Mouse (Mus musculus) cerebellum, adult 2 months (tissue): ENCODE data around the gene Psapl1.

Experiments used
- CTCF ChIP-seq: fragments of 200-500 bp; IDR thresholded peaks from 2 replicates; pipeline ENCODE4 v1.5.1; 2011; ENCODE audit warnings: low read depth, mild to moderate bottlenecking, control low read depth, low read length, moderate library complexity, borderline replicate concordance; ENCODE audit not compliant: insufficient read depth
- POLR2A ChIP-seq: fragments of 200-500 bp; IDR thresholded peaks from 2 replicates; pipeline ENCODE4 v1.6.1; 2011; ENCODE audit warnings: low read length, control low read depth, borderline replicate concordance; ENCODE audit not compliant: insufficient read depth

- TF ChIP-seq CTCF = no peak
- no peak for TF ChIP-seq POLR2A
These were observed 1.6 kb downstream of the Psapl1 start for GRCm38 (mm10) chr5:36205397-36205796.
